Mouse (Mus musculus) gastrocnemius, adult 2 months (tissue): ENCODE data around the gene Ppp1r14d. TPM values are rescaled to one million over a fixed set of nuclear protein-coding genes. Genes with fewer than 3 reads are reported as not detected.

Experiments
- DNase-seq: peaks from one replicate; pipeline ENCODE4 v3.0.0; 2022
- H3K27ac ChIP-seq: fragments of 200-600 bp; 2 replicates; pipeline ENCODE4 v1.8.1; 2022; ENCODE audit warnings: mild to moderate bottlenecking
- H3K4me3 ChIP-seq: fragments of 200-600 bp; 2 replicates; pipeline ENCODE4 v1.8.1; 2022; ENCODE audit warnings: mild to moderate bottlenecking, moderate library complexity
- CTCF ChIP-seq: fragments of 200-600 bp; IDR thresholded peaks from 2 replicates; pipeline ENCODE4 v1.8.1; 2022; ENCODE audit warnings: antibody characterized with exemption, mild to moderate bottlenecking, moderate library complexity
- intact Hi-C: fragments of 180-260 bp; cut with DNase I; formaldehyde crosslinking; loops from one replicate; pipeline ENCODE4 v1.15.1; 2025
- total RNA-seq, 2 experiments: library from RNA; stranded (reverse); gene quantifications; 2 replicates each; pipeline ENCODE4 v1.2.3; 2021

The Ppp1r14d gene
- total RNA-seq, 2 experiments from 2014 or later, result not detected

- no peak overlapping the region for H3K27ac ChIP-seq
- H3K4me3 ChIP-seq, result no peak overlapping the region
- no peak for DNase-seq
- TF ChIP-seq CTCF, result no peak
- intact Hi-C loops, result no loop called here
Observed at GRCm38 (mm10) chr2:119176761-119177160, 52.9 kb downstream of the Ppp1r14d start.

GRCm38 (mm10) chr2:119175614-119176013, 54.1 kb downstream of the Ppp1r14d start:
- DNase-seq, result no peak
- no peak for TF ChIP-seq CTCF
- intact Hi-C loops, result no loop called here
- Histone ChIP-seq H3K27ac (no peak overlapping the region), H3K4me3 (no peak overlapping the region)

- no peak for DNase-seq
- Histone ChIP-seq H3K27ac (no peak overlapping the region), H3K4me3 (no peak overlapping the region)
- no peak for TF ChIP-seq CTCF
- intact Hi-C loops, result no loop called here
Observed at GRCm38 (mm10) chr2:119174866-119175265, 54.8 kb downstream of the Ppp1r14d start.

GRCm38 (mm10) chr2:119173991-119174651, 55.6 kb downstream of the Ppp1r14d start, which contains the start of gene Gm14137:
Gene Gm14137, plus strand, starts transcription at chr2:119174509.
- intact Hi-C loops, result no loop called here
- no peak for DNase-seq
- Histone ChIP-seq H3K27ac (no peak within 1 kb of the TSS), H3K4me3 (no peak within 1 kb of the TSS)
- no peak for TF ChIP-seq CTCF

- intact Hi-C loops, result no loop called here
- Histone ChIP-seq H3K27ac (no peak overlapping the region), H3K4me3 (no peak overlapping the region)
- peak; percentile 44 for DNase-seq
- TF ChIP-seq CTCF, result no peak
Observed at GRCm38 (mm10) chr2:119172862-119173576, 56.7 kb downstream of the Ppp1r14d start.

GRCm38 (mm10) chr2:119172446-119172845, 57.3 kb downstream of the Ppp1r14d start:
- no peak for DNase-seq
- intact Hi-C loops, result no loop called here
- H3K27ac ChIP-seq, result no peak overlapping the region
- no peak overlapping the region for H3K4me3 ChIP-seq
- TF ChIP-seq CTCF, result no peak

GRCm38 (mm10) chr2:119171574-119171973, 58.1 kb downstream of the Ppp1r14d start:
- intact Hi-C loops, result no loop called here
- no peak for DNase-seq
- Histone ChIP-seq H3K4me3 (no peak overlapping the region), H3K27ac (no peak overlapping the region)
- TF ChIP-seq CTCF, result no peak

GRCm38 (mm10) chr2:119170282-119170681, 59.4 kb downstream of the Ppp1r14d start:
- DNase-seq, result no peak
- H3K4me3 ChIP-seq, result no peak overlapping the region
- intact Hi-C loops, result no loop called here
- H3K27ac ChIP-seq, result no peak overlapping the region
- no peak for TF ChIP-seq CTCF

Other genes with a start within 250 kb of the Ppp1r14d start
- gene Ccdc32, start 200.5 kb downstream of the Ppp1r14d start, total RNA-seq, result 1 to 10 TPM; 3.2 to 4.8 TPM
- 1 to 10 TPM; 2.8 to 3.4 TPM for gene Rpusd2, start 195.1 kb downstream of the Ppp1r14d start, total RNA-seq
- under 1 TPM; 0.03 to 0.06 TPM for gene Knl1, start 182.8 kb downstream of the Ppp1r14d start, total RNA-seq
- gene Rad51, start 117.1 kb downstream of the Ppp1r14d start, total RNA-seq, result 1 to 10 TPM in 1 of 2 experiments, under 1 TPM in 1; 0.70 to 1.3 TPM
- gene Rmdn3, start 72.9 kb downstream of the Ppp1r14d start, total RNA-seq, result 1 to 10 TPM; 5.6 to 5.8 TPM
- gene Gchfr, start 62.1 kb downstream of the Ppp1r14d start, total RNA-seq, result not detected
- not detected for gene Gm14137, start 55.4 kb downstream of the Ppp1r14d start, total RNA-seq
- gene Zfyve19, start 21.3 kb downstream of the Ppp1r14d start, total RNA-seq, result 10 to 100 TPM; 13.3 to 13.9 TPM
- gene Dnajc17, start 21.1 kb downstream of the Ppp1r14d start, total RNA-seq, result 1 to 10 TPM; 6.6 to 8.6 TPM
- not detected for gene Spint1, start 7.5 kb upstream of the Ppp1r14d start, total RNA-seq
- not detected for gene Rhov, start 41.4 kb upstream of the Ppp1r14d start, total RNA-seq
- gene Vps18, start 58.8 kb upstream of the Ppp1r14d start, total RNA-seq, result 10 to 100 TPM; 10.9 to 11.7 TPM
- gene Dll4, start 95.9 kb upstream of the Ppp1r14d start, total RNA-seq, result 1 to 10 TPM; 3.8 to 4.8 TPM
- gene Chac1, start 121.3 kb upstream of the Ppp1r14d start, total RNA-seq, result 10 to 100 TPM; 30.1 to 90.4 TPM
- gene Ino80, start 247.8 kb upstream of the Ppp1r14d start, total RNA-seq, result 10 to 100 TPM; 11.5 to 14.8 TPM